Mouse (Mus musculus) midbrain, embryonic 14.5 days (tissue): ENCODE data around the gene Plekha6. TPM values are rescaled to one million over a fixed set of nuclear protein-coding genes. Genes with fewer than 3 reads are reported as not detected.

Source experiments
- ATAC-seq: fragments of 200-750 bp; cut with Nextera tagmentation; 2 replicates; pipeline ENCODE4 v1.8.0; 2017; ENCODE audit warnings: moderate number of reproducible peaks, moderate library complexity; ENCODE audit not compliant: low FRiP score, low TSS enrichment
- DNase-seq: peaks from one replicate; pipeline ENCODE4 v3.0.0-alpha.2; 2015
- H3K27ac ChIP-seq: fragments of 300-500 bp; sonication (generic); replicated peaks from 2 replicates; pipeline ENCODE4 v1.5.1; 2014; ENCODE audit warnings: mild to moderate bottlenecking, low read depth, low read length, moderate library complexity
- H3K27me3 ChIP-seq: fragments of 300-500 bp; sonication (generic); 2 replicates; pipeline ENCODE4 v1.6.1; 2014; ENCODE audit warnings: low read length, control low read depth, mixed read lengths; ENCODE audit not compliant: control insufficient read depth, insufficient read depth
- H3K36me3 ChIP-seq: fragments of 300-500 bp; sonication (generic); 2 replicates; pipeline ENCODE4 v1.6.1; 2014; ENCODE audit warnings: low read length, control low read depth; ENCODE audit not compliant: control insufficient read depth, insufficient read depth
- H3K4me1 ChIP-seq: fragments of 300-500 bp; sonication (generic); 2 replicates; pipeline ENCODE4 v1.6.1; 2014; ENCODE audit warnings: mild to moderate bottlenecking, antibody characterized with exemption, low read length, control low read depth; ENCODE audit not compliant: control insufficient read depth, insufficient read depth
- H3K4me2 ChIP-seq: fragments of 300-500 bp; sonication (generic); 2 replicates; pipeline ENCODE4 v1.6.1; 2014; ENCODE audit warnings: mild to moderate bottlenecking, low read length, moderate library complexity
- H3K4me3 ChIP-seq: fragments of 300-500 bp; sonication (generic); replicated peaks from 2 replicates; pipeline ENCODE4 v1.5.1; 2014; ENCODE audit warnings: low read depth, low read length
- H3K9ac ChIP-seq: fragments of 300-500 bp; sonication (generic); replicated peaks from 2 replicates; pipeline ENCODE4 v1.6.1; 2014; ENCODE audit warnings: mild to moderate bottlenecking, low read length, moderate library complexity
- H3K9me3 ChIP-seq: fragments of 300-500 bp; sonication (generic); 2 replicates; pipeline ENCODE4 v1.6.1; 2016; ENCODE audit warnings: low read length, control low read depth, mixed read lengths; ENCODE audit not compliant: control insufficient read depth
- WGBS: fragments of 180-500 bp; shearing (Covaris S2); extraction: QIAGEN DNeasy Blood & Tissue Kit; methylation state at CpG from one replicate; pipeline ENCODE4 v1.1.7; 2014; 5-methylcytosine and 5-hydroxymethylcytosine counted together
- polyA plus RNA-seq: library from polyadenylated mRNA; unstranded; fragments of >200 nt; fragmentation: Nextera tagmentation; extraction: Ambion mirVana; gene quantifications from 2 replicates; pipeline ENCODE4 v1.2.1, GENCODE M21; 2014

Plekha6 gene
- polyA plus RNA-seq, 1 experiment from 2014 or later: 25.4 TPM

GRCm38 (mm10) chr1:133210766-133211165 is 46.8 kb downstream of the Plekha6 start:
- H3K27me3 ChIP-seq: no peaks in the 10 kb centered on the region
- no peaks in the 10 kb centered on the region for H3K9me3 ChIP-seq
- H3K4me3 ChIP-seq: no peak overlapping the region
- no peaks in the 10 kb centered on the region for H3K36me3 ChIP-seq
- no peak overlapping the region for H3K9ac ChIP-seq
- 0 out of 2 replicates have a peak overlapping the region, but pooled peaks have one; percentile 13 for H3K4me2 ChIP-seq
- DNase-seq (no peak), ATAC-seq (no peak)
- H3K27ac ChIP-seq: peak overlapping the region; percentile 78; the same call in 1 of the 2 replicates
- WGBS: 61% methylated on average over 7 of the region's 7 CpGs
- H3K4me1 ChIP-seq: peaks cover 33% of the 10 kb centered on the region

GRCm38 (mm10) chr1:133212273-133212672 is 48.3 kb downstream of the Plekha6 start:
- H3K27ac ChIP-seq: no peak overlapping the region
- H3K9me3 ChIP-seq: no peaks in the 10 kb centered on the region
- DNase-seq (no peak), ATAC-seq (no peak)
- H3K4me3 ChIP-seq: no peak overlapping the region
- 56% methylated on average over 4 of the region's 4 CpGs for WGBS
- H3K36me3 ChIP-seq: no peaks in the 10 kb centered on the region
- H3K9ac ChIP-seq: no peak overlapping the region
- H3K4me2 ChIP-seq: no peak overlapping the region
- H3K4me1 ChIP-seq: peaks cover 47% of the 10 kb centered on the region
- no peaks in the 10 kb centered on the region for H3K27me3 ChIP-seq

- 78% methylated on average over 7 of the region's 7 CpGs for WGBS
- DNase-seq (no peak), ATAC-seq (no peak)
- Histone ChIP-seq H3K4me3 (no peak overlapping the region), H3K9ac (no peak overlapping the region), H3K36me3 (no peaks in the 10 kb centered on the region), H3K4me1 (peaks cover 53% of the 10 kb centered on the region), H3K27ac (no peak overlapping the region), H3K27me3 (no peaks in the 10 kb centered on the region), H3K4me2 (no peak overlapping the region), H3K9me3 (no peaks in the 10 kb centered on the region)
Observed at GRCm38 (mm10) chr1:133213098-133213497, 49.1 kb downstream of the Plekha6 start.

GRCm38 (mm10) chr1:133213901-133214300 is 49.9 kb downstream of the Plekha6 start:
- H3K4me3 ChIP-seq: no peak overlapping the region
- no peak overlapping the region for H3K9ac ChIP-seq
- H3K4me1 ChIP-seq: peaks cover 56% of the 10 kb centered on the region
- no peaks in the 10 kb centered on the region for H3K27me3 ChIP-seq
- DNase-seq (no peak), ATAC-seq (no peak)
- no peaks in the 10 kb centered on the region for H3K9me3 ChIP-seq
- no peak overlapping the region for H3K27ac ChIP-seq
- H3K4me2 ChIP-seq: no peak overlapping the region
- 95% methylated on average over 4 of the region's 4 CpGs for WGBS
- H3K36me3 ChIP-seq: no peaks in the 10 kb centered on the region

- WGBS: 54% methylated on average over 7 of the region's 7 CpGs
- 0 out of 2 replicates have a peak overlapping the region, but pooled peaks have one; percentile 6 for H3K9ac ChIP-seq
- no peak overlapping the region for H3K4me2 ChIP-seq
- peaks cover 49% of the 10 kb centered on the region for H3K4me1 ChIP-seq
- H3K27ac ChIP-seq: peak overlapping the region; percentile 67; the same call in 1 of the 2 replicates
- H3K36me3 ChIP-seq: no peaks in the 10 kb centered on the region
- no peaks in the 10 kb centered on the region for H3K9me3 ChIP-seq
- H3K4me3 ChIP-seq: no peak overlapping the region
- DNase-seq: no peak
- H3K27me3 ChIP-seq: no peaks in the 10 kb centered on the region
- ATAC-seq: peak; percentile 16; the same call in 1 of the 2 replicates
Observed at GRCm38 (mm10) chr1:133214672-133215359, 50.8 kb downstream of the Plekha6 start.

GRCm38 (mm10) chr1:133215360-133215700 is 51.3 kb downstream of the Plekha6 start:
- no peak overlapping the region for H3K4me2 ChIP-seq
- H3K27me3 ChIP-seq: no peaks in the 10 kb centered on the region
- WGBS: 69% methylated on average over 3 of the region's 3 CpGs
- H3K27ac ChIP-seq: peak overlapping the region; percentile 67
- peak; percentile 48 for DNase-seq
- H3K36me3 ChIP-seq: no peaks in the 10 kb centered on the region
- 0 out of 2 replicates have a peak overlapping the region, but pooled peaks have one; percentile 6 for H3K9ac ChIP-seq
- H3K4me3 ChIP-seq: no peak overlapping the region
- H3K4me1 ChIP-seq: peaks cover 43% of the 10 kb centered on the region
- no peaks in the 10 kb centered on the region for H3K9me3 ChIP-seq
- ATAC-seq: peak; percentile 38; the same call in 1 of the 2 replicates

GRCm38 (mm10) chr1:133215753-133216152 is 51.7 kb downstream of the Plekha6 start:
- 75% methylated on average over 10 of the region's 10 CpGs for WGBS
- peaks cover 39% of the 10 kb centered on the region for H3K4me1 ChIP-seq
- no peak for ATAC-seq

GRCm38 (mm10) chr1:133217031-133217430 is 53.0 kb downstream of the Plekha6 start:
- ATAC-seq (peak; percentile 57), DNase-seq (peak; percentile 50)
- H3K9ac ChIP-seq: no peak overlapping the region
- no peaks in the 10 kb centered on the region for H3K27me3 ChIP-seq
- no peak overlapping the region for H3K4me2 ChIP-seq
- no peaks in the 10 kb centered on the region for H3K36me3 ChIP-seq
- H3K4me1 ChIP-seq: peaks cover 40% of the 10 kb centered on the region
- H3K4me3 ChIP-seq: no peak overlapping the region
- no peaks in the 10 kb centered on the region for H3K9me3 ChIP-seq
- peak overlapping the region; percentile 67; the same call in 1 of the 2 replicates for H3K27ac ChIP-seq
- 23% methylated on average over 5 of the region's 5 CpGs for WGBS

More at GRCm38 (mm10) chr1:133215753-133216152, 51.7 kb downstream of the Plekha6 start:
- Histone ChIP-seq H3K4me2 (no peak overlapping the region), H3K27ac (peak overlapping the region; percentile 67), H3K9ac (0 out of 2 replicates have a peak overlapping the region, but pooled peaks have one; percentile 4), H3K27me3 (no peaks in the 10 kb centered on the region), H3K4me3 (no peak overlapping the region), H3K36me3 (no peaks in the 10 kb centered on the region), H3K9me3 (no peaks in the 10 kb centered on the region)
- DNase-seq: no peak

- H3K9ac ChIP-seq: no peak overlapping the region
- H3K4me2 ChIP-seq: no peak overlapping the region
- no peaks in the 10 kb centered on the region for H3K9me3 ChIP-seq
- no peak overlapping the region for H3K27ac ChIP-seq
- no peaks in the 10 kb centered on the region for H3K36me3 ChIP-seq
- H3K4me3 ChIP-seq: no peak overlapping the region
- DNase-seq (no peak), ATAC-seq (no peak)
- peaks cover 51% of the 10 kb centered on the region for H3K4me1 ChIP-seq
- H3K27me3 ChIP-seq: no peaks in the 10 kb centered on the region
- 57% methylated on average over 1 of the region's 1 CpGs for WGBS
Observed at GRCm38 (mm10) chr1:133219106-133219505, 55.1 kb downstream of the Plekha6 start.
